Mouse (Mus musculus): ENCODE data around the gene Ccpg1os. TPM values are rescaled to one million over a fixed set of nuclear protein-coding genes. Genes with fewer than 3 reads are reported as not detected.

Ccpg1os gene
- polyA plus RNA-seq, 1 experiment: 0.69 TPM

GRCm38 (mm10) chr9:72991420-72991819, 6.2 kb upstream of the Ccpg1os start:
- Histone ChIP-seq H3K4me1 (peaks cover 52% of the 10 kb centered on the region), H3K27me3 (replicated peaks) (no peaks in the 10 kb centered on the region), H3K36me3 (replicated peaks; ENCODE audit: low read length) (peaks cover 6% of the 10 kb centered on the region), H3K4me3 (replicated peaks) (no peak overlapping the region), H3K9me3 (no peaks in the 10 kb centered on the region)
- TF ChIP-seq GATA1 (IDR thresholded peaks at IDR 0.05; ENCODE audit: borderline replicate concordance, low read length): no peak
- TF ChIP-seq FLI1 (IDR thresholded peaks at IDR 0.05; ENCODE audit: low read length): no peak

GRCm38 (mm10) chr9:72988706-72989105, 3.5 kb upstream of the Ccpg1os start:
- TF ChIP-seq FLI1 (IDR thresholded peaks at IDR 0.05; ENCODE audit: low read length) (no peak), GATA1 (IDR thresholded peaks at IDR 0.05; ENCODE audit: borderline replicate concordance, low read length) (no peak)
- Histone ChIP-seq H3K27me3 (replicated peaks) (no peaks in the 10 kb centered on the region), H3K9me3 (no peaks in the 10 kb centered on the region), H3K36me3 (replicated peaks; ENCODE audit: low read length) (no peaks in the 10 kb centered on the region), H3K4me3 (replicated peaks) (no peak overlapping the region), H3K4me1 (peaks cover 62% of the 10 kb centered on the region)

- H3K4me3 ChIP-seq (replicated peaks): no peak overlapping the region
- peaks cover 56% of the 10 kb centered on the region for H3K4me1 ChIP-seq
- TF ChIP-seq GATA1 (IDR thresholded peaks at IDR 0.05; ENCODE audit: borderline replicate concordance, low read length): no peak
- TF ChIP-seq FLI1 (IDR thresholded peaks at IDR 0.05; ENCODE audit: low read length): no peak
- no peaks in the 10 kb centered on the region for H3K9me3 ChIP-seq
- no peaks in the 10 kb centered on the region for H3K27me3 ChIP-seq (replicated peaks)
- H3K36me3 ChIP-seq (replicated peaks; ENCODE audit: low read length): no peaks in the 10 kb centered on the region
These were observed 2.5 kb upstream of the Ccpg1os start for GRCm38 (mm10) chr9:72987703-72988102.

GRCm38 (mm10) chr9:72983066-72983465, 2.1 kb downstream of the Ccpg1os start:
- Histone ChIP-seq H3K4me3 (replicated peaks) (no peak overlapping the region), H3K36me3 (replicated peaks; ENCODE audit: low read length) (no peaks in the 10 kb centered on the region), H3K27me3 (replicated peaks) (no peaks in the 10 kb centered on the region), H3K9me3 (no peaks in the 10 kb centered on the region), H3K4me1 (peaks cover 27% of the 10 kb centered on the region)
- no peak for TF ChIP-seq FLI1 (IDR thresholded peaks at IDR 0.05; ENCODE audit: low read length)
- no peak for TF ChIP-seq GATA1 (IDR thresholded peaks at IDR 0.05; ENCODE audit: borderline replicate concordance, low read length)

- Histone ChIP-seq H3K4me1 (peaks cover 19% of the 10 kb centered on the region), H3K4me3 (replicated peaks) (no peak overlapping the region), H3K9me3 (no peaks in the 10 kb centered on the region), H3K27me3 (replicated peaks) (no peaks in the 10 kb centered on the region), H3K36me3 (replicated peaks; ENCODE audit: low read length) (no peaks in the 10 kb centered on the region)
- TF ChIP-seq GATA1 (IDR thresholded peaks at IDR 0.05; ENCODE audit: borderline replicate concordance, low read length) (no peak), FLI1 (IDR thresholded peaks at IDR 0.05; ENCODE audit: low read length) (no peak)
These were observed 9.9 kb downstream of the Ccpg1os start for GRCm38 (mm10) chr9:72975242-72975641.

- TF ChIP-seq FLI1 (IDR thresholded peaks at IDR 0.05; ENCODE audit: low read length): no peak
- TF ChIP-seq GATA1 (IDR thresholded peaks at IDR 0.05; ENCODE audit: borderline replicate concordance, low read length): no peak
- H3K4me1 ChIP-seq: peaks cover 24% of the 10 kb centered on the region
- H3K36me3 ChIP-seq (replicated peaks; ENCODE audit: low read length): no peaks in the 10 kb centered on the region
These were observed 10.4 kb downstream of the Ccpg1os start for GRCm38 (mm10) chr9:72974734-72975133.

GRCm38 (mm10) chr9:72972984-72973383, 12.2 kb downstream of the Ccpg1os start:
- Histone ChIP-seq H3K27me3 (replicated peaks) (no peaks in the 10 kb centered on the region), H3K4me3 (replicated peaks) (no peak overlapping the region), H3K4me1 (peaks cover 34% of the 10 kb centered on the region), H3K9me3 (no peaks in the 10 kb centered on the region), H3K36me3 (replicated peaks; ENCODE audit: low read length) (no peaks in the 10 kb centered on the region)
- no peak for TF ChIP-seq GATA1 (IDR thresholded peaks at IDR 0.05; ENCODE audit: borderline replicate concordance, low read length)
- no peak for TF ChIP-seq FLI1 (IDR thresholded peaks at IDR 0.05; ENCODE audit: low read length)

More at GRCm38 (mm10) chr9:72974734-72975133, 10.4 kb downstream of the Ccpg1os start:
- H3K27me3 ChIP-seq (replicated peaks): no peaks in the 10 kb centered on the region
- no peak overlapping the region for H3K4me3 ChIP-seq (replicated peaks)
- H3K9me3 ChIP-seq: no peaks in the 10 kb centered on the region

- H3K36me3 ChIP-seq (replicated peaks; ENCODE audit: low read length): no peaks in the 10 kb centered on the region
- no peaks in the 10 kb centered on the region for H3K9me3 ChIP-seq
- no peaks in the 10 kb centered on the region for H3K27me3 ChIP-seq (replicated peaks)
- TF ChIP-seq FLI1 (IDR thresholded peaks at IDR 0.05; ENCODE audit: low read length) (no peak), GATA1 (IDR thresholded peaks at IDR 0.05; ENCODE audit: borderline replicate concordance, low read length) (no peak)
- H3K4me3 ChIP-seq (replicated peaks): no peak overlapping the region
- peaks cover 34% of the 10 kb centered on the region for H3K4me1 ChIP-seq
These were observed 12.7 kb downstream of the Ccpg1os start for GRCm38 (mm10) chr9:72972435-72972834.

GRCm38 (mm10) chr9:72969874-72970273, 15.3 kb downstream of the Ccpg1os start:
- TF ChIP-seq GATA1 (IDR thresholded peaks at IDR 0.05; ENCODE audit: borderline replicate concordance, low read length) (no peak), FLI1 (IDR thresholded peaks at IDR 0.05; ENCODE audit: low read length) (no peak)
- H3K9me3 ChIP-seq: no peaks in the 10 kb centered on the region
- H3K4me3 ChIP-seq (replicated peaks): no peak overlapping the region

GRCm38 (mm10) chr9:72968349-72969061, 16.7 kb downstream of the Ccpg1os start:
- no peaks in the 10 kb centered on the region for H3K27me3 ChIP-seq (replicated peaks)
- no peaks in the 10 kb centered on the region for H3K36me3 ChIP-seq (replicated peaks; ENCODE audit: low read length)
- H3K4me3 ChIP-seq (replicated peaks): peak overlapping the region; percentile 87
- peaks cover 23% of the 10 kb centered on the region for H3K4me1 ChIP-seq
- TF ChIP-seq FLI1 (IDR thresholded peaks at IDR 0.05; ENCODE audit: low read length) (no peak), GATA1 (IDR thresholded peaks at IDR 0.05; ENCODE audit: borderline replicate concordance, low read length) (no peak)
- H3K9me3 ChIP-seq: no peaks in the 10 kb centered on the region

More at GRCm38 (mm10) chr9:72969874-72970273, 15.3 kb downstream of the Ccpg1os start:
- Histone ChIP-seq H3K27me3 (replicated peaks) (no peaks in the 10 kb centered on the region), H3K36me3 (replicated peaks; ENCODE audit: low read length) (no peaks in the 10 kb centered on the region), H3K4me1 (peaks cover 36% of the 10 kb centered on the region)

All from megakaryocyte, embryonic 14.5 days (primary cell).